Mouse (Mus musculus) forebrain, embryonic 11.5 days (tissue): Measurements from ENCODE around the gene Vapa. TPM values are rescaled to one million over a fixed set of nuclear protein-coding genes. Genes with fewer than 3 reads are reported as not detected.
A peak's percentile ranks its signal among the peaks of the same experiment; 100 is the strongest.

Source experiments
- ATAC-seq: fragments of 200-750 bp; cut with Nextera tagmentation; replicated peaks from 2 replicates; pipeline ENCODE4 v1.8.0; 2017; ENCODE audit warnings: moderate TSS enrichment; ENCODE audit not compliant: low FRiP score
- DNase-seq: peaks from one replicate; pipeline ENCODE4 v3.0.0-alpha.2; 2017; ENCODE audit warnings: low spot score
- H3K27ac ChIP-seq: fragments of 300-500 bp; sonication (generic); 2 replicates; pipeline ENCODE4 v1.5.1; 2014; ENCODE audit warnings: low read depth, low read length
- H3K27me3 ChIP-seq: fragments of 300-500 bp; sonication (generic); 2 replicates; pipeline ENCODE4 v1.6.1; 2014; ENCODE audit warnings: mild to moderate bottlenecking, low read length, mixed read lengths; ENCODE audit not compliant: control insufficient read depth, insufficient read depth
- H3K36me3 ChIP-seq: fragments of 300-500 bp; sonication (generic); 2 replicates; pipeline ENCODE4 v1.6.1; 2014; ENCODE audit warnings: mild to moderate bottlenecking, low read length, moderate library complexity, mixed read lengths; ENCODE audit not compliant: control insufficient read depth, insufficient read depth
- H3K4me1 ChIP-seq: fragments of 300-500 bp; sonication (generic); replicated peaks from 2 replicates; pipeline ENCODE4 v1.6.1; 2014; ENCODE audit warnings: low read length, mixed read lengths; ENCODE audit not compliant: control insufficient read depth, insufficient read depth
- H3K4me2 ChIP-seq: fragments of 300-500 bp; sonication (generic); 2 replicates; pipeline ENCODE4 v1.6.1; 2014; ENCODE audit warnings: low read depth, mild to moderate bottlenecking, low read length, moderate library complexity, mixed read lengths; ENCODE audit not compliant: severe bottlenecking
- H3K4me3 ChIP-seq: fragments of 300-500 bp; sonication (generic); 2 replicates; pipeline ENCODE4 v1.5.1; 2014; ENCODE audit warnings: low read depth, low read length
- H3K9ac ChIP-seq: fragments of 300-500 bp; sonication (generic); 2 replicates; pipeline ENCODE4 v1.6.1; 2014; ENCODE audit warnings: low read length
- H3K9me3 ChIP-seq: fragments of 300-500 bp; sonication (generic); 2 replicates; pipeline ENCODE4 v1.6.1; 2016; ENCODE audit warnings: low read length, mixed read lengths; ENCODE audit not compliant: control insufficient read depth
- WGBS: fragments of 180-500 bp; shearing (Covaris S2); extraction: QIAGEN DNeasy Blood & Tissue Kit; methylation state at CpG from one replicate; pipeline ENCODE4 v1.1.7; 2014; 5-methylcytosine and 5-hydroxymethylcytosine counted together
- polyA plus RNA-seq: library from polyadenylated mRNA; unstranded; fragments of >200 nt; fragmentation: Nextera tagmentation; extraction: Ambion mirVana; gene quantifications from 2 replicates; pipeline ENCODE4 v1.2.1, GENCODE M21; 2014

The Vapa gene
- polyA plus RNA-seq, 1 experiment from 2014 or later = 224 TPM

DNA sequence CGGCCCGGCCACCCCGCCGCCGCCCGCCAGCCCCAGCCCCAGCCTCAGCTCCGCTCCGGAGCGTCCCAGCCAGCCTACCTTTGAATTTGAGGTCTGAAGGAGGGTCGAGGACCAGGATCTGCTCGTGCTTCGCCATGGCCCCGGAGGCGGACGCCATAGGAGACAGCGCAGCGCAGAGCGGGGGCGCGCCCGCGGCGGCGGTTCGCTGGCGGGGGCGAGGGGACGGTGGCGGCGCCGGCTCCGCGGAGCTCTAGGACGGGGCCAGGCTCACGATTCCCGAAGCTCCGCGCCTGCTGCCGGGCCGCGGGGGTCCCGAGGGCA is 253 bp downstream of the Vapa start:
- Histone ChIP-seq H3K4me1 (peaks cover 3% of the 10 kb centered on the region; the same call in 1 of the 2 replicates), H3K4me2 (peak overlapping the region; percentile 21; the same call in 1 of the 2 replicates), H3K9ac (peak overlapping the region; percentile 96), H3K9me3 (no peaks in the 10 kb centered on the region), H3K27me3 (no peaks in the 10 kb centered on the region), H3K4me3 (peak overlapping the region; percentile 98), H3K36me3 (no peaks in the 10 kb centered on the region), H3K27ac (peak overlapping the region; percentile 97)
- WGBS = 1% methylated on average over 28 of the region's 42 CpGs
- ATAC-seq = peak; percentile 72
- no peak for DNase-seq

GRCm38 (mm10) chr17:65612391-65613141 is 789 bp downstream of the Vapa start:
- Histone ChIP-seq H3K27ac (peak overlapping the region; percentile 97), H3K9me3 (no peaks in the 10 kb centered on the region), H3K4me1 (peaks cover 6% of the 10 kb centered on the region; the same call in 1 of the 2 replicates), H3K4me2 (peak overlapping the region; percentile 54), H3K9ac (peak overlapping the region; percentile 96), H3K27me3 (no peaks in the 10 kb centered on the region), H3K4me3 (peak overlapping the region; percentile 98), H3K36me3 (no peaks in the 10 kb centered on the region)
- ATAC-seq (peak; percentile 56), DNase-seq (peak; percentile 80)
- WGBS = under 1% methylated on average over 68 of the region's 91 CpGs

GRCm38 (mm10) chr17:65611721-65612120 is 1.6 kb downstream of the Vapa start:
- Histone ChIP-seq H3K9ac (peak overlapping the region; percentile 37), H3K4me2 (peak overlapping the region; percentile 54), H3K27me3 (no peaks in the 10 kb centered on the region), H3K4me1 (peaks cover 6% of the 10 kb centered on the region; the same call in 1 of the 2 replicates), H3K9me3 (no peaks in the 10 kb centered on the region), H3K27ac (no peak overlapping the region), H3K4me3 (peak overlapping the region; percentile 98), H3K36me3 (no peaks in the 10 kb centered on the region)
- no peak for ATAC-seq
- DNase-seq = no peak
- 10% methylated on average over 4 of the region's 4 CpGs for WGBS

DNA sequence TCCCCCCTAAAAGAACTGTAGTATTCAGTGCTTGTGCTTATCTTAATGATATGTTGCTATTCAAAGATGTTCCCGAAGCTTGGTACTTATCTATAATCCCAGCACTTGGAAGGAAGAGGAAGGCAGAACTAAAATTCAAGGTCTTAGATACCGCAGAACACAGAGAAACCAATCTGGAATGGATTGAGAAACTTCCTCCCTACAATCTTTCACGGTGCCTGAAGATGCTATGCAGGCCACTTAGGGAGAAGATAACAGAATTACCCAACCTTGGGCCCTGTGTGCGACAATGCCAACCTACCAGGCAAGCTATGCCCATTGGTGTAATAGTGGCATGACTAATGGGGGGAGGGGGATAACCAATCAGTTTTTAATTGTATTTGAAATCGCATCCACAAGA is 4.6 kb downstream of the Vapa start:
- Histone ChIP-seq H3K4me2 (no peak overlapping the region), H3K36me3 (no peaks in the 10 kb centered on the region), H3K9ac (no peak overlapping the region), H3K9me3 (no peaks in the 10 kb centered on the region), H3K4me3 (no peak overlapping the region), H3K27ac (no peak overlapping the region), H3K27me3 (no peaks in the 10 kb centered on the region), H3K4me1 (peaks cover 6% of the 10 kb centered on the region; the same call in 1 of the 2 replicates)
- no peak for DNase-seq
- 85% methylated on average over 5 of the region's 5 CpGs for WGBS
- no peak for ATAC-seq

DNA sequence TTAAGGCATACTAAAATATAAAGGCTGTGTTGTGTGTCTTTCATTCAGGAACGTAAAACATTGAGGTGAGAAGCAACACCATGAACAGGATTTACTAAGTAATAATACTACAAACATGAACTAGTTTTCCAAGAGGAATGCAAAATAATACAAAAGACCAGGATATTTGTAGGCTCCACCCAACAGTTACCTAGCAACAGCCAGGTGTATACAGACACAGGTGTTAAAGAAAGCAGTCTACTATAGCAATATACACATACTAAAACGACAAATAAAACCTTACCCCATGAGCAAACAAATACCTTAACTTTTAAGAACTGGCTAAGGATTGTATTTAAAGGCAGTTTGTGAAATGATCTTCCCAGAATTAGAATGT is 5.1 kb downstream of the Vapa start:
- DNase-seq (no peak), ATAC-seq (no peak)
- no peak overlapping the region for H3K4me2 ChIP-seq
- WGBS = 85% methylated on average over 2 of the region's 2 CpGs
- peaks cover 6% of the 10 kb centered on the region; the same call in 1 of the 2 replicates for H3K4me1 ChIP-seq
- H3K27me3 ChIP-seq = no peaks in the 10 kb centered on the region
- H3K36me3 ChIP-seq = no peaks in the 10 kb centered on the region
- no peak overlapping the region for H3K4me3 ChIP-seq
- no peak overlapping the region for H3K27ac ChIP-seq
- H3K9ac ChIP-seq = no peak overlapping the region
- no peaks in the 10 kb centered on the region for H3K9me3 ChIP-seq

DNA sequence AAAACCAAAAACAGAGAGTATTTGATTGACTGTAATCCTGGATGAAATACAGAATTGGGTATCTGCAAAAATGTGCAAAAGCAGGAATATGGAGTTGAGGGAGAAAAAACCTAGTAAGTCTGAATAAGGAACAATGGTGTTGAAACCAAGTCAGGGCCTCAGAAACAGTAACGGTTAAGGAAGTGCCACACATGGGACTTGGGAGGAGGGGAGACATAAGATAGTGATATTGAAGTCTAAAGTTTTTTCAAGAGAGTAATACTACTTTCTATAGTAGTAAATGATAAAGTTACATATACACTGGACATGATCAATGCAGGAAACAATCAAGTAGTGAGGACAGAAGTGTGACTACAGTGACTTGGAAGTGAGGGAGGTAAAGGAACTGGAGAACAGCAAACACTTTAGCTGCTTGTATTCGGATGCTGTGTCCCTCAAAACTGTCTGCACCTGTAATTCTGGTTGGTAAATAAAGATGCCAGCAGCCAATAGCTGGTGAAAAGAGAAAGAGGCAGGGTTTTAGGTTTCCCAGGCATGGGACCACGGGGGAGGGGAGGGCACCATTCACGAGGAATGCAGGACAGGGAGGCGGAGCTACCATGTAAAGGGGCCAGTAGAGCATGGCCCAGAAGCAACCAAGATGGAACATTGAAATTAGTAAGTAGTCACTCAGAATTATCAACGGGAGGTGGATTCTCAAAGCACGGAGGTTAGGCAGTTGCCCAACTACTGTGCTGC is 5.6 kb downstream of the Vapa start:
- H3K4me1 ChIP-seq = peaks cover 6% of the 10 kb centered on the region; the same call in 1 of the 2 replicates
- no peak overlapping the region for H3K4me2 ChIP-seq
- ATAC-seq = no peak

GRCm38 (mm10) chr17:65606014-65606413 is 7.3 kb downstream of the Vapa start:
- 81% methylated on average over 4 of the region's 4 CpGs for WGBS
- Histone ChIP-seq H3K27me3 (no peaks in the 10 kb centered on the region), H3K4me1 (peaks cover 6% of the 10 kb centered on the region; the same call in 1 of the 2 replicates), H3K4me3 (no peak overlapping the region), H3K9ac (no peak overlapping the region), H3K4me2 (no peak overlapping the region), H3K36me3 (no peaks in the 10 kb centered on the region), H3K27ac (no peak overlapping the region), H3K9me3 (no peaks in the 10 kb centered on the region)
- DNase-seq = no peak
- no peak for ATAC-seq

More for the DNA sequence above, 5.6 kb downstream of the Vapa start:
- Histone ChIP-seq H3K4me3 (no peak overlapping the region), H3K9me3 (no peaks in the 10 kb centered on the region), H3K27me3 (no peaks in the 10 kb centered on the region), H3K27ac (no peak overlapping the region), H3K9ac (no peak overlapping the region), H3K36me3 (no peaks in the 10 kb centered on the region)
- 53% methylated on average over 7 of the region's 7 CpGs for WGBS
- no peak for DNase-seq

DNA sequence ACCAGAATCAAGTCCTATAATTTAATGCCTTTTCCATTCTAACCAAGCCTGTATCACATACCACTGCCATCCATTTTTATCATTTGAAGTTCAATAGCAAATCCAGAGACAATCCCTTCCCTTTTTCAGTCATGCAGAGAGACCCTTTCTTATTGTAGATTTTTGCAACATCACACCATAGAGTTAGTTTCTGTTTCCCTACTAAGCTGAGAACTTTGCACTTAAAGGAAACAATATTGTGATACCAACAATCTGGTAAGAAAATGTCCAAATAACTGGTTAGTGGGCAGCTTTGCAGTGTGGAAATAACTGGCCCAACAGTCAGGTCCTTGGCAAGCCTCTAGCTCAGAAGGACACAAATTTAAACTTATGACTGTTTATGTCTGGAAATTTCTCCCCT is 8.5 kb downstream of the Vapa start:
- ATAC-seq (no peak), DNase-seq (no peak)
- Histone ChIP-seq H3K36me3 (no peaks in the 10 kb centered on the region), H3K4me2 (no peak overlapping the region), H3K4me3 (no peak overlapping the region), H3K4me1 (peaks cover 6% of the 10 kb centered on the region; the same call in 1 of the 2 replicates), H3K27me3 (no peaks in the 10 kb centered on the region), H3K9me3 (no peaks in the 10 kb centered on the region), H3K9ac (no peak overlapping the region), H3K27ac (no peak overlapping the region)
